Comparison of ENCODE assay signal across 31 mouse cellular contexts in the genomic region with DNA sequence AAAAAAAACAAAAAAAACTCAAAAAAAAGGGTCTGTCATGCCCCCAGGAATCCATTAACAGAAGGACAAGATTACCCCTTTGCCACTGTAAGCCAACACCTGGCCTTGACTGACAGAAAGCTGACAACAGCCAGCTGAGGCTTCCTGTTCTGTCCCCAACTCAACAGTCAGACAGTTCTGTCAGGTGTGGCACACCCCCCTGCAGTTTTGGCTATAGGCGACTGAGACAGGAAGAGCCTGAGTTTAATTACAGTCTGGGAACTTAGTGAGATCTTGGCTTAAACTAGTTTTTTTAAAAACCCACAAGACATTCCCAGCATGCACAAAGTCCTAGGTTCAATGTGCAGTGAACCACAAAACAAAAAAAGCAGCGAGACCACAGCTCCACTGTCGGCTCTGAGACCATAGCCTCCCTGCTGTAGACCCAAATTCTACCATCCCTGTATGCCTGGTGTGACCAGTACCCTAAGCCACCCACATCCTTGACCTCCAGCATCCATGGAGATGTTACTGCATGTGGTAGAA. TPM values are rescaled to one million over a fixed set of nuclear protein-coding genes. Genes with fewer than 3 reads are reported as not detected.
DNase-seq lines count a peak whose midpoint lies in the region; ATAC-seq lines count a peak whose summit lies in the region.
"Had no signal": no experiment of that assay in that cellular context is flagged by ENCODE, and none has a peak within 500 bp of the region (broad histone marks: within the 10 kb centered on the region; RNA-seq: fewer than 3 reads in every experiment).

No protein-coding gene starts in this region.

- no peak overlapping the region for H3K27ac ChIP-seq in hindbrain, embryonic 11.5 days (ENCODE audit: low read depth, low read length)
- H3K27ac ChIP-seq: embryonic facial prominence, embryonic 13.5 days; forebrain, embryonic 10.5 days; forebrain, embryonic 15.5 days; gastrocnemius, adult 2 months; hindbrain, embryonic 15.5 days; left cerebral cortex, adult 2 months; limb, embryonic 12.5 days; liver, embryonic 15.5 days; midbrain, embryonic 15.5 days; neural tube, embryonic 15.5 days; stomach, embryonic 15.5 days had no signal

- no peak for ATAC-seq in hindbrain, embryonic 11.5 days (ENCODE audit: low FRiP score)
- ATAC-seq: forebrain, embryonic 15.5 days; intestine, embryonic 16.5 days; midbrain, embryonic 15.5 days had no signal

- H3K9ac ChIP-seq in hindbrain, embryonic 11.5 days (ENCODE audit: low read depth, low read length), result no peak overlapping the region
- H3K9ac ChIP-seq: embryonic facial prominence, embryonic 13.5 days; forebrain, embryonic 15.5 days; hindbrain, embryonic 15.5 days; limb, embryonic 12.5 days; liver, embryonic 15.5 days; lung, embryonic 14.5 days; midbrain, embryonic 15.5 days; neural tube, embryonic 15.5 days; stomach, embryonic 15.5 days had no signal

- H3K9me3 ChIP-seq in hindbrain, embryonic 11.5 days (ENCODE audit: control insufficient read depth, low read length), result no peaks in the 10 kb centered on the region
- H3K9me3 ChIP-seq: embryonic facial prominence, embryonic 13.5 days; forebrain, embryonic 10.5 days; forebrain, embryonic 15.5 days; G1E; hindbrain, embryonic 15.5 days; limb, embryonic 12.5 days; liver, embryonic 15.5 days; midbrain, embryonic 15.5 days; neural tube, embryonic 15.5 days; stomach, embryonic 15.5 days had no signal

- no peak overlapping the region for H3K4me3 ChIP-seq in hindbrain, embryonic 11.5 days (ENCODE audit: low read depth, low read length)
- H3K4me3 ChIP-seq: embryonic facial prominence, embryonic 13.5 days; forebrain, embryonic 10.5 days; forebrain, embryonic 15.5 days; gastrocnemius, adult 2 months; hindbrain, embryonic 15.5 days; left cerebral cortex, adult 2 months; limb, embryonic 12.5 days; liver, embryonic 15.5 days; midbrain, embryonic 15.5 days; neural tube, embryonic 15.5 days; stomach, embryonic 15.5 days had no signal

- 90% methylated on average over 3 of the region's 3 CpGs for WGBS in hindbrain, embryonic 11.5 days

- peak; percentile 81 for DNase-seq in kidney, adult 9 months
- DNase-seq in kidney, postnatal 4 days, result no peak
- DNase-seq in kidney, postnatal 14 days, result peak; percentile 55
- DNase-seq in thymus, postnatal 10 days (ENCODE audit: low spot score in 2 of 2), result peak; percentile 24 to 30
- DNase-seq in urinary bladder, postnatal 25 days (ENCODE audit: low spot score), result no peak
- DNase-seq in c-Kit-positive CD71-positive TER-119-positive erythroid progenitor cells, embryonic 14.5 days (ENCODE audit: low spot score), result no peak
- no peak for DNase-seq in hindbrain, embryonic 11.5 days (ENCODE audit: low spot score)
- DNase-seq: adrenal gland, adult 8-10 months; cerebellum, adult 9-10 months; cerebellum, postnatal 36 days; gastrocnemius, adult 2 months; gastrocnemius, postnatal 36 days; heart, adult 18-20 months; heart, postnatal 36 days; lung, embryonic 14.5 days; lung, postnatal 14 days; right cerebral cortex, postnatal 25 days had no signal

- H3K27me3 ChIP-seq in hindbrain, embryonic 11.5 days (ENCODE audit: control insufficient read depth, insufficient read depth, low read length), result no peaks in the 10 kb centered on the region
- H3K27me3 ChIP-seq: embryonic facial prominence, embryonic 13.5 days; forebrain, embryonic 15.5 days; hindbrain, embryonic 15.5 days; limb, embryonic 12.5 days; liver, embryonic 15.5 days; midbrain, embryonic 15.5 days; neural tube, embryonic 15.5 days; stomach, embryonic 15.5 days had no signal

- H3K4me2 ChIP-seq in hindbrain, embryonic 11.5 days (replicated peaks; ENCODE audit: low read depth, low read length), result no peak overlapping the region
- H3K4me2 ChIP-seq: embryonic facial prominence, embryonic 13.5 days; forebrain, embryonic 15.5 days; heart, embryonic 11.5 days; hindbrain, embryonic 15.5 days; limb, embryonic 12.5 days; liver, embryonic 15.5 days; lung, embryonic 14.5 days; midbrain, embryonic 15.5 days; neural tube, embryonic 15.5 days; stomach, embryonic 15.5 days had no signal

- H3K36me3 ChIP-seq in hindbrain, embryonic 11.5 days (ENCODE audit: control insufficient read depth, insufficient read depth, low read length), result peaks cover 23% of the 10 kb centered on the region

- H3K4me1 ChIP-seq in hindbrain, embryonic 11.5 days (replicated peaks; ENCODE audit: control insufficient read depth, insufficient read depth, low read length), result no peaks in the 10 kb centered on the region
- H3K4me1 ChIP-seq: forebrain, embryonic 10.5 days; forebrain, embryonic 15.5 days; hindbrain, embryonic 15.5 days; limb, embryonic 12.5 days; midbrain, embryonic 15.5 days; neural tube, embryonic 15.5 days; stomach, embryonic 15.5 days had no signal

RNA-seq across cellular contexts. Expression of gene Evpl, which starts 15.3 kb away (rescaled TPM):
- 0.49 and 0.52 TPM in 2 replicates for polyA plus RNA-seq in hindbrain, embryonic 11.5 days (2014; fragmentation: Nextera tagmentation; extraction: Ambion mirVana)

RNA-seq across cellular contexts. Expression of gene Srp68, which starts 20.9 kb away (rescaled TPM):
- 72.4 and 74.0 TPM in 2 replicates for polyA plus RNA-seq in hindbrain, embryonic 11.5 days (2014; fragmentation: Nextera tagmentation; extraction: Ambion mirVana)

RNA-seq across cellular contexts. Expression of gene Galr2, which starts 27.6 kb away (rescaled TPM):
- 0.42 and 0.54 TPM in 2 replicates for polyA plus RNA-seq in hindbrain, embryonic 11.5 days (2014; fragmentation: Nextera tagmentation; extraction: Ambion mirVana)
- polyA plus RNA-seq: forebrain, embryonic 15.5 days; G1E; limb, embryonic 12.5 days; liver, adult 2 months; liver, embryonic 15.5 days; lung, embryonic 14.5 days had no signal

RNA-seq across cellular contexts. Expression of gene Exoc7, which starts 53.9 kb away (rescaled TPM):
- polyA plus RNA-seq in hindbrain, embryonic 11.5 days (2014; fragmentation: Nextera tagmentation; extraction: Ambion mirVana), result 66.2 and 68.3 TPM in 2 replicates

RNA-seq across cellular contexts. Expression of gene Acox1, which starts 54.3 kb away (rescaled TPM):
- 31.7 and 36.3 TPM in 2 replicates for polyA plus RNA-seq in hindbrain, embryonic 11.5 days (2014; fragmentation: Nextera tagmentation; extraction: Ambion mirVana)

Comparison
In these comparisons a context has a peak if more than half of its experiments do, and no peak if none do; other contexts are left out.
1. DNase-seq: peak in kidney, adult 9 months (single experiment), kidney, postnatal 14 days (single experiment) and thymus, postnatal 10 days (2 of 2); none in kidney, postnatal 4 days (0 of 2), urinary bladder, postnatal 25 days (single experiment), c-Kit-positive CD71-positive TER-119-positive erythroid progenitor cells, embryonic 14.5 days (single experiment) and hindbrain, embryonic 11.5 days (single experiment).